Mouse (Mus musculus): ENCODE measurements around the gene Oasl2. TPM values are rescaled to one million over a fixed set of nuclear protein-coding genes. Genes with fewer than 3 reads are reported as not detected.

Gene Oasl2
- total and polyA plus RNA-seq, 3 experiments: 0.31 TPM; not detected in 2

GRCm38 (mm10) chr5:114908598-114909305 is 12.0 kb downstream of the Oasl2 start:
- dilution Hi-C loops (cut with MboI; ENCODE audit: extremely low pct_ligation_motif_present, extremely low pct_unique_long_range_greater_than_20kb, low sequenced_read_pairs): no loop called here
- H3K27me3 ChIP-seq (replicated peaks): no peaks in the 10 kb centered on the region
- no peak overlapping the region for H3K4me2 ChIP-seq (ENCODE audit: insufficient read depth, low read depth, poor library complexity, severe bottlenecking)
- peaks cover 19% of the 10 kb centered on the region for H3K9me3 ChIP-seq (replicated peaks; ENCODE audit: low read length)
- H3K79me2 ChIP-seq (replicated peaks; ENCODE audit: control insufficient read depth, extremely low read depth, insufficient read depth, poor library complexity, severe bottlenecking): no peaks in the 10 kb centered on the region
- no peak for DNase-seq (ENCODE audit: extremely low read depth)
- TF ChIP-seq MAX (IDR thresholded peaks at IDR 0.05; ENCODE audit: low read length): no peak
- no peak for TF ChIP-seq MAZ (IDR thresholded peaks at IDR 0.05; ENCODE audit: low read depth, low read length)
- no peak for TF ChIP-seq USF1 (IDR thresholded peaks at IDR 0.05; ENCODE audit: low read depth, low read length)
- TF ChIP-seq ETS1 (conservative IDR thresholded peaks at IDR 0.05; ENCODE audit: low read depth, low read length): no peak
- TF ChIP-seq JUN (IDR thresholded peaks at IDR 0.05; ENCODE audit: insufficient read depth, low read depth, low read length): no peak
- no peak for TF ChIP-seq ZNF384 (IDR thresholded peaks at IDR 0.05; ENCODE audit: low read depth, low read length)
- TF ChIP-seq JUND (conservative IDR thresholded peaks at IDR 0.05; ENCODE audit: low read depth, low read length): no peak
- TF ChIP-seq MEF2A (IDR thresholded peaks at IDR 0.05; ENCODE audit: borderline replicate concordance, low read depth, low read length): no peak
- no peak for TF ChIP-seq ZMIZ1 (IDR thresholded peaks at IDR 0.05; ENCODE audit: low read depth, low read length)
- no peak for TF ChIP-seq USF2 (conservative IDR thresholded peaks at IDR 0.05; ENCODE audit: low read depth, low read length)
- no peak for TF ChIP-seq NRF1 (IDR thresholded peaks at IDR 0.05; ENCODE audit: low read depth, low read length)
- no peak for TF ChIP-seq UBTF (IDR thresholded peaks at IDR 0.05; ENCODE audit: low read depth, low read length)
- no peak for TF ChIP-seq RAD21 (IDR thresholded peaks at IDR 0.05; ENCODE audit: low read depth, low read length)
- TF ChIP-seq BHLHE40 (IDR thresholded peaks at IDR 0.05; ENCODE audit: low read depth, low read length): no peak
- TF ChIP-seq E2F4 (IDR thresholded peaks at IDR 0.05; ENCODE audit: insufficient replicate concordance, low read depth, low read length): no peak
- no peaks in the 10 kb centered on the region for H3K4me1 ChIP-seq (ENCODE audit: control insufficient read depth in 1 of 2, insufficient read depth in 2 of 2)
- no peak overlapping the region for H3K27ac ChIP-seq (ENCODE audit: insufficient read depth, low read depth)
- H3K4me3 ChIP-seq (replicated peaks in 1 of 3; ENCODE audit: low read depth in 2 of 3, low read length in 2 of 3, poor library complexity in 1 of 3): no peak overlapping the region
- no peaks in the 10 kb centered on the region for H3K36me3 ChIP-seq (replicated peaks in 1 of 2; ENCODE audit: control insufficient read depth in 1 of 2, insufficient read depth in 1 of 2, low read length in 1 of 2)
- in situ Hi-C loops (cut with MboI; ENCODE audit: low pct_ligation_motif_present, low pct_unique_long_range_greater_than_20kb, low sequenced_read_pairs): loop anchor here (25.0 kb wide), 1 partner anchor 196 kb away; the partner anchor contains the start of gene Tchp
- no peak overlapping the region for H3K9ac ChIP-seq (ENCODE audit: insufficient read depth, low read depth)

- H3K9me3 ChIP-seq (replicated peaks; ENCODE audit: low read length): no peaks in the 10 kb centered on the region
- no peak overlapping the region for H3K27ac ChIP-seq (ENCODE audit: insufficient read depth, low read depth)
- in situ Hi-C loops (cut with MboI; ENCODE audit: low pct_ligation_motif_present, low pct_unique_long_range_greater_than_20kb, low sequenced_read_pairs) (loop anchor here (25.0 kb wide), 1 partner anchor 201 kb away; the partner anchor contains the start of gene Tchp), dilution Hi-C loops (cut with MboI; ENCODE audit: extremely low pct_ligation_motif_present, extremely low pct_unique_long_range_greater_than_20kb, low sequenced_read_pairs) (no loop called here)
- H3K36me3 ChIP-seq (replicated peaks in 1 of 2; ENCODE audit: control insufficient read depth in 1 of 2, insufficient read depth in 1 of 2, low read length in 1 of 2): no peaks in the 10 kb centered on the region
- no peak overlapping the region for H3K9ac ChIP-seq (ENCODE audit: insufficient read depth, low read depth)
- no peaks in the 10 kb centered on the region for H3K27me3 ChIP-seq (replicated peaks)
- no peak for DNase-seq (ENCODE audit: extremely low read depth)
- TF ChIP-seq USF2 (conservative IDR thresholded peaks at IDR 0.05; ENCODE audit: low read depth, low read length): no peak
- no peak for TF ChIP-seq GABPA (IDR thresholded peaks at IDR 0.05; ENCODE audit: insufficient replicate concordance, low read depth, low read length)
- TF ChIP-seq PAX5 (IDR thresholded peaks at IDR 0.05; ENCODE audit: low read length): no peak
- TF ChIP-seq CHD2 (IDR thresholded peaks at IDR 0.05; ENCODE audit: low read length): no peak
- TF ChIP-seq SMC3 (IDR thresholded peaks at IDR 0.05; ENCODE audit: low read depth, low read length): no peak
- TF ChIP-seq MAZ (IDR thresholded peaks at IDR 0.05; ENCODE audit: low read depth, low read length): no peak
- no peak for TF ChIP-seq MXI1 (IDR thresholded peaks at IDR 0.05; ENCODE audit: low read depth, low read length)
- TF ChIP-seq USF1 (IDR thresholded peaks at IDR 0.05; ENCODE audit: low read depth, low read length): no peak
- TF ChIP-seq POLR2AphosphoS2 (IDR thresholded peaks at IDR 0.05; ENCODE audit: low read depth, low read length): no peak
- TF ChIP-seq JUND (conservative IDR thresholded peaks at IDR 0.05; ENCODE audit: low read depth, low read length): no peak
- TF ChIP-seq JUN (IDR thresholded peaks at IDR 0.05; ENCODE audit: insufficient read depth, low read depth, low read length): no peak
- TF ChIP-seq SIN3A (IDR thresholded peaks at IDR 0.05; ENCODE audit: low read length): no peak
- no peak for TF ChIP-seq KAT2A (IDR thresholded peaks at IDR 0.05; ENCODE audit: insufficient replicate concordance, low read length)
- no peak overlapping the region for H3K4me3 ChIP-seq (replicated peaks in 1 of 3; ENCODE audit: low read depth in 2 of 3, low read length in 2 of 3, poor library complexity in 1 of 3)
- H3K79me2 ChIP-seq (replicated peaks; ENCODE audit: control insufficient read depth, extremely low read depth, insufficient read depth, poor library complexity, severe bottlenecking): no peaks in the 10 kb centered on the region
- peaks cover 4 to 17% of the 10 kb centered on the region in 2 experiments; a peak in 2 of 4 replicates for H3K4me1 ChIP-seq (ENCODE audit: control insufficient read depth in 1 of 2, insufficient read depth in 2 of 2)
- H3K4me2 ChIP-seq (ENCODE audit: insufficient read depth, low read depth, poor library complexity, severe bottlenecking): no peak overlapping the region
These were observed 16.9 kb downstream of the Oasl2 start for GRCm38 (mm10) chr5:114913686-114914085.
